Mouse (Mus musculus): ENCODE measurements around the gene Ptgs1. TPM values are rescaled to one million over a fixed set of nuclear protein-coding genes. Genes with fewer than 3 reads are reported as not detected.

Ptgs1 gene
- polyA plus RNA-seq, 1 experiment from 2014 or later, result 116 TPM

DNA sequence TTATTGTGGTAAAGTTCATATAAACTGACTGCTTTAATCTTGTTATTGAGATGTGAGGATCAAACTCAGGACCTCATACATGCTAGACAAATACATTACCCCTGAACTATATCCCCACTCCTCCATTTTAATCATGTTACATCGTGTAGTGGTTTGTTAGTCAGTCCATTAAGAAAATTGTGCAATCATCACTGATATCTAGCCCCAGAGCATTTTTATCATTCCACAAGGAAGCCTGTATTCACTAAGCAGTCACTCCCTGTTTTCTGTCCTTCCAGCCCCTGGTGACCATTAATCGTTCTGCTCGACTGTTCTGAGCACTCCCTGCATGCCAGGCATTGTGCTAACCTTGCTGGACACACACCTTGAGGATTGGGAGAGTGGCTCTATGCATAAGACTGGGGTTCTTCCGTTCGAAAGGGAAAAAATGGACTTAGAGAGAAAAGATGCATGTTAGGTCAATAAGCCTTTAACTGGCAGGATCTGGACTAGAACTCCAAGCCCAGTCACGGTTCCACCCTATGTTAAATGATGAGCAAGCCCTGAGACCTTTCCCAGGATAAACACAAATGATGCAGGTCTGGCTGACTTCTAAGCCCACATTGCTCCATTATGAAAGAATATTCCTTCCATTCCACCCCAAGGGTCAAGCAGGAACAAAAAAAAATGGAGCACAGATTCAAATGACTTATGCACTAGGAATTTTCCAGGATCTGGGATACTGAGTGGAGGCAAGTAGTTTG is 29.7 kb downstream of the Ptgs1 start:
- H3K9me3 ChIP-seq (ENCODE audit: low read length), result no peaks in the 10 kb centered on the region
- no peak for TF ChIP-seq CTCF (IDR thresholded peaks at IDR 0.05)
- TF ChIP-seq EP300 (IDR thresholded peaks at IDR 0.05), result no peak
- H3K9ac ChIP-seq (replicated peaks; ENCODE audit: low read depth), result no peak overlapping the region
- H3K36me3 ChIP-seq (ENCODE audit: insufficient read depth, low read length), result no peaks in the 10 kb centered on the region
- DNase-seq (ENCODE audit: low spot score) (peak; percentile 21), ATAC-seq (peak; percentile 22; the same call in 1 of the 2 replicates)
- 52% methylated on average over 6 of the region's 6 CpGs for WGBS
- H3K27ac ChIP-seq (ENCODE audit: low read length), result no peak overlapping the region
- H3K4me1 ChIP-seq (ENCODE audit: insufficient read depth, low read depth, low read length), result peaks cover 4% of the 10 kb centered on the region; the same call in 1 of the 2 replicates
- H3K27me3 ChIP-seq (replicated peaks; ENCODE audit: insufficient read depth, low read length), result no peaks in the 10 kb centered on the region
- no peak overlapping the region for H3K4me3 ChIP-seq (ENCODE audit: low read depth, low read length)
- H3K4me2 ChIP-seq (replicated peaks; ENCODE audit: low read depth, low read length), result no peak overlapping the region

DNA sequence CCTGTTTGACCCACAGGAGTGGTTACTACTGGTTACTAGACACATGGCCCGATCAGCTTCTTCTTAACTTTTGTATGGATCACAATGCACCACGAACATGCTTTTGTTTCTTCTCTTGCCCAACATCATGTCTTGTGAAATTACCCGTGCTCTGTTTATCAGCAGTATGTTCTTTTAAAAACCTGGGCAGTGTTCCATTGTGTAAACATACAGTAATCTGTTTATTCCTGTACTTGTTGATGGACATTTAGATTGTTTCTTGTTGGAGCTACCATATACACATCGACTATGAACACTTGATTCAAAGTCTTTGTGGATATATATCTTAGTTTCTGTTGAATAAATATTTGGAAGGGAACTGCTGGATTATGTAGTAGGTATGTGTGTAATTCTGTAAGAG is 31.8 kb downstream of the Ptgs1 start:
- no peaks in the 10 kb centered on the region for H3K9me3 ChIP-seq (ENCODE audit: low read length)
- 22% methylated on average over 4 of the region's 4 CpGs for WGBS
- peaks cover 4% of the 10 kb centered on the region; the same call in 1 of the 2 replicates for H3K4me1 ChIP-seq (ENCODE audit: insufficient read depth, low read depth, low read length)
- no peak overlapping the region for H3K4me3 ChIP-seq (ENCODE audit: low read depth, low read length)
- peak; percentile 80 for ATAC-seq
- DNase-seq (ENCODE audit: low spot score), result peak; percentile 86
- H3K27me3 ChIP-seq (replicated peaks; ENCODE audit: insufficient read depth, low read length), result no peaks in the 10 kb centered on the region
- no peak overlapping the region for H3K9ac ChIP-seq (replicated peaks; ENCODE audit: low read depth)
- H3K4me2 ChIP-seq (replicated peaks; ENCODE audit: low read depth, low read length), result no peak overlapping the region
- H3K36me3 ChIP-seq (ENCODE audit: insufficient read depth, low read length), result no peaks in the 10 kb centered on the region
- TF ChIP-seq EP300 (IDR thresholded peaks at IDR 0.05) (peak; percentile 98), CTCF (IDR thresholded peaks at IDR 0.05) (no peak)
- H3K27ac ChIP-seq (ENCODE audit: low read length), result no peak overlapping the region

DNA sequence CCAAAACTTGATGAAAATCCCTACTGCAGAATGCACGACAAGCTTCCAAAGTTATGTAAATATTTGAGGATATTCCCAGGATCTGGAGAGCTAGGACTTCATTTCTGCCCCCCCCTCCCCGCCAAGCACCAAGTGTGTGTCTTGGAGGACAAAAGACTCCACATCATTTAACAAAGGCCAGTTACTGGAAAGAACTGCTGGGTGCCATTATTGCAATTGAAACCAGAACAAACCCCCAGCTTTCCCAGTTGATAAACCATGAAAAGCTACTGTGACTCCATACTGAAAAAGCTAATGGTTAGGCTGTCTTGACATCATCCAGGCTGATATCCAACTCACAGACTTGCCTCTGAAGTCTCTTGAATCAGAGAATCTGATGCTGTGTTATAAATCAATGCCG is 39.2 kb downstream of the Ptgs1 start:
- no peak for TF ChIP-seq EP300 (IDR thresholded peaks at IDR 0.05)

DNA sequence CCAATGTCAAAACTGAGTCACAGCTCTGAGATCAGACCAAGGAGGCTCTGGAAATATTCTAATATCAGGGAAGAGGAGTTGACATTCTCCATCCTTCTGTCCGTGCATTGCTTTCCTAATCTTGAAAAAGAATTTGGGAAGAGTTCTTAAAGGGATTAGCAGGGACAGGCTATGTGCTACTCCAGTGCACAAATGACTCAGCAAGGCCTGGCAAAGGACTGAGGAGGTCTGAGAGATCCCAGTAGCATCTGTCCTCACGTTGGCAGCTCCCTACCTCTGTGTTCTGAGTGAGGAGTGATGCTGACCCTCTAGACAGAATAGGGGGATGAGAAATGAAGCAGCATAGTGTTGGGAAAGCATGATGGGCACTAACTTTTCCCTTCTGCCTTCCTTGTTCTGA is 40.0 kb downstream of the Ptgs1 start:
- H3K9ac ChIP-seq (replicated peaks; ENCODE audit: low read depth), result no peak overlapping the region
- no peak for ATAC-seq
- no peaks in the 10 kb centered on the region for H3K9me3 ChIP-seq (ENCODE audit: low read length)
- H3K4me1 ChIP-seq (ENCODE audit: insufficient read depth, low read depth, low read length), result no peaks in the 10 kb centered on the region
- DNase-seq (ENCODE audit: low spot score), result no peak
- no peak overlapping the region for H3K4me3 ChIP-seq (ENCODE audit: low read depth, low read length)
- no peak overlapping the region for H3K27ac ChIP-seq (ENCODE audit: low read length)
- no peaks in the 10 kb centered on the region for H3K27me3 ChIP-seq (replicated peaks; ENCODE audit: insufficient read depth, low read length)
- no peaks in the 10 kb centered on the region for H3K36me3 ChIP-seq (ENCODE audit: insufficient read depth, low read length)
- WGBS, result 57% methylated on average over 2 of the region's 2 CpGs
- no peak overlapping the region for H3K4me2 ChIP-seq (replicated peaks; ENCODE audit: low read depth, low read length)
- no peak for TF ChIP-seq CTCF (IDR thresholded peaks at IDR 0.05)
- no peak for TF ChIP-seq EP300 (IDR thresholded peaks at IDR 0.05)

More for the DNA sequence above, 39.2 kb downstream of the Ptgs1 start:
- no peaks in the 10 kb centered on the region for H3K27me3 ChIP-seq (replicated peaks; ENCODE audit: insufficient read depth, low read length)
- no peak overlapping the region for H3K4me3 ChIP-seq (ENCODE audit: low read depth, low read length)
- ATAC-seq (no peak), DNase-seq (ENCODE audit: low spot score) (no peak)
- H3K9me3 ChIP-seq (ENCODE audit: low read length), result no peaks in the 10 kb centered on the region
- no peak overlapping the region for H3K9ac ChIP-seq (replicated peaks; ENCODE audit: low read depth)
- H3K4me1 ChIP-seq (ENCODE audit: insufficient read depth, low read depth, low read length), result no peaks in the 10 kb centered on the region
- no peak overlapping the region for H3K4me2 ChIP-seq (replicated peaks; ENCODE audit: low read depth, low read length)
- WGBS, result 62% methylated on average over 3 of the region's 3 CpGs
- no peaks in the 10 kb centered on the region for H3K36me3 ChIP-seq (ENCODE audit: insufficient read depth, low read length)
- H3K27ac ChIP-seq (ENCODE audit: low read length), result no peak overlapping the region

DNA sequence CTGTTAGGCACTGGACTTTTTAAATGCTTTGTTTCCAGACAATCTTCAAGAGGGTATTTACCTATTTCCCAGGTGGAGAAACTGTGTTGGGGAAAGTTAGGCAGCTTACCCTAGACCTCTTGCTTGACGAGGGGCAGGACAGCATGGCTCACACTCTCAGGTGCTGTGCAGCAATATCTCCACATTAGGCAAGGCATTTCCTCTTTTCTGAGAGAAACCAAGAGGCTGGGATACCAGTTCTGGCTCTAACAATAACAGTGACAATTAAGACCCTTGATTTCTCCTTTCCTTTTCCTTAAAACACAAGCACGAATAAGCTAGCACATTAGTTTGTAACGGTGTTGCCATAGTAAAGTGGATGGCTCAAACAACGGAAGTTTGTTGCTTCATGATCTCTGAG is 40.9 kb downstream of the Ptgs1 start:
- peak; percentile 44 for DNase-seq (ENCODE audit: low spot score)
- Histone ChIP-seq H3K4me3 (ENCODE audit: low read depth, low read length) (no peak overlapping the region), H3K36me3 (ENCODE audit: insufficient read depth, low read length) (no peaks in the 10 kb centered on the region), H3K27me3 (replicated peaks; ENCODE audit: insufficient read depth, low read length) (no peaks in the 10 kb centered on the region), H3K9me3 (ENCODE audit: low read length) (no peaks in the 10 kb centered on the region), H3K4me2 (replicated peaks; ENCODE audit: low read depth, low read length) (no peak overlapping the region), H3K9ac (replicated peaks; ENCODE audit: low read depth) (no peak overlapping the region), H3K27ac (ENCODE audit: low read length) (no peak overlapping the region), H3K4me1 (ENCODE audit: insufficient read depth, low read depth, low read length) (no peaks in the 10 kb centered on the region)
- TF ChIP-seq EP300 (IDR thresholded peaks at IDR 0.05) (no peak), CTCF (IDR thresholded peaks at IDR 0.05) (no peak)
- WGBS, result 67% methylated on average over 4 of the region's 4 CpGs
- no peak; the same call in 1 of the 2 replicates for ATAC-seq

DNA sequence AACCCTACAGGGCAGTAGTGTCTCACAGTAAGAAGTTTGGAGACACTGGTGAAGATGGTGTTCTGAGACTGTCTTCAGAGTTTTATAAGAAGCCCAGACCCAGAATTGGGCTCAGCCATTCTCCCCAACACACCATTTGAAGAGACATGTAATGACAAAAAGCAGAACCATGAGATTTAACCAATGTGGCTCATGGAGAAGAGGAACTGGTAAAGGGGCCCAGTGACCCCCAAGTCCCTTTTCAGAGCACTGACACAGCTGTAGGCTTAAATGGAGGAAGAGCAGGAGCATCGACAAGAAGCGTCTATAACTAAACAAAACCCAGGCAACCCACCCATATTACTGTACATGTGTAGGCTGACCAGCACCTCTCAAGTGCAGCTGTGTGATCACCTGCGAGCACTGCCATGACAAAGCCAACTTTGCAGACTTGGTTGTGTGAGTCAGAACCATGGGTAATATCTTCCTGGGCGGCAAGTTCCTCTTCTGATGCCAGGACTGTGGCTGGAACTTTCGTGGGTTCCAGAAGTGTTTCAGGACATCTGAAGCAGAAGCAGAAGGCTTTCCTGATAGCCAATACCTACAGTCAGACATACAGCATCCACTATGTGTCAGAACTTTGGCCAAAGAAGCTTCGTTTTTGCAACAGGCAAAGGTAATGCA is 42.2 kb downstream of the Ptgs1 start:
- Histone ChIP-seq H3K9ac (replicated peaks; ENCODE audit: low read depth) (no peak overlapping the region), H3K27me3 (replicated peaks; ENCODE audit: insufficient read depth, low read length) (no peaks in the 10 kb centered on the region), H3K4me3 (ENCODE audit: low read depth, low read length) (no peak overlapping the region), H3K9me3 (ENCODE audit: low read length) (no peaks in the 10 kb centered on the region), H3K4me1 (ENCODE audit: insufficient read depth, low read depth, low read length) (no peaks in the 10 kb centered on the region), H3K4me2 (replicated peaks; ENCODE audit: low read depth, low read length) (no peak overlapping the region), H3K27ac (ENCODE audit: low read length) (no peak overlapping the region), H3K36me3 (ENCODE audit: insufficient read depth, low read length) (no peaks in the 10 kb centered on the region)
- ATAC-seq, result no peak
- DNase-seq (ENCODE audit: low spot score), result no peak
- 73% methylated on average over 6 of the region's 6 CpGs for WGBS
- TF ChIP-seq EP300 (IDR thresholded peaks at IDR 0.05), result no peak
- TF ChIP-seq CTCF (IDR thresholded peaks at IDR 0.05), result no peak
